Mouse (Mus musculus) limb, embryonic 14.5 days (tissue): ENCODE measurements around the gene Tmem189. TPM values are rescaled to one million over a fixed set of nuclear protein-coding genes. Genes with fewer than 3 reads are reported as not detected.

Experiments used
- ATAC-seq: fragments of 200-750 bp; cut with Nextera tagmentation; 2 replicates; pipeline ENCODE4 v1.8.0; 2017; ENCODE audit warnings: low read depth, moderate number of reproducible peaks, moderate TSS enrichment; ENCODE audit not compliant: low FRiP score
- DNase-seq: peaks from one replicate; pipeline ENCODE4 v3.0.0-alpha.2; 2015; ENCODE audit warnings: low spot score
- H3K27ac ChIP-seq: fragments of 300-500 bp; sonication (generic); replicated peaks from 2 replicates; pipeline ENCODE4 v1.5.1; 2014; ENCODE audit warnings: low read depth, mild to moderate bottlenecking, low read length, moderate library complexity, mixed read lengths
- H3K27me3 ChIP-seq: fragments of 300-500 bp; sonication (generic); 2 replicates; pipeline ENCODE4 v1.6.1; 2014; ENCODE audit warnings: low read length, mixed read lengths; ENCODE audit not compliant: control insufficient read depth, insufficient read depth
- H3K36me3 ChIP-seq: fragments of 300-500 bp; sonication (generic); 2 replicates; pipeline ENCODE4 v1.6.1; 2014; ENCODE audit warnings: mild to moderate bottlenecking, low read length, moderate library complexity, mixed read lengths; ENCODE audit not compliant: control insufficient read depth, insufficient read depth
- H3K4me1 ChIP-seq: fragments of 300-500 bp; sonication (generic); 2 replicates; pipeline ENCODE4 v1.6.1; 2014; ENCODE audit warnings: antibody characterized with exemption, low read length, mixed read lengths; ENCODE audit not compliant: control insufficient read depth, insufficient read depth
- H3K4me2 ChIP-seq: fragments of 300-500 bp; sonication (generic); replicated peaks from 2 replicates; pipeline ENCODE4 v1.6.1; 2014; ENCODE audit warnings: low read depth, mild to moderate bottlenecking, low read length, moderate library complexity; ENCODE audit not compliant: severe bottlenecking
- H3K4me3 ChIP-seq: fragments of 300-500 bp; sonication (generic); replicated peaks from 2 replicates; pipeline ENCODE4 v1.5.1; 2014; ENCODE audit warnings: low read length
- H3K9ac ChIP-seq: fragments of 300-500 bp; sonication (generic); 2 replicates; pipeline ENCODE4 v1.6.1; 2014; ENCODE audit warnings: mild to moderate bottlenecking, low read depth, low read length, moderate library complexity; ENCODE audit not compliant: severe bottlenecking
- H3K9me3 ChIP-seq: fragments of 300-500 bp; sonication (generic); 2 replicates; pipeline ENCODE4 v1.6.1; 2016; ENCODE audit warnings: low read length; ENCODE audit not compliant: control insufficient read depth
- POLR2A ChIP-seq: fragments of 200-500 bp; IDR thresholded peaks from 2 replicates; pipeline ENCODE4 v1.8.0; 2012; ENCODE audit warnings: inconsistent platforms, mild to moderate bottlenecking, moderate library complexity, borderline replicate concordance; ENCODE audit not compliant: insufficient read depth, insufficient read length; ENCODE audit errors: extremely low read depth
- WGBS: fragments of 180-500 bp; shearing (Covaris S2); extraction: QIAGEN DNeasy Blood & Tissue Kit; methylation state at CpG from one replicate; pipeline ENCODE4 v1.1.7; 2014; 5-methylcytosine and 5-hydroxymethylcytosine counted together
- polyA plus RNA-seq, 2 experiments: library from polyadenylated mRNA; depleted of rRNA in 1 of 2; stranded (reverse) in 1 of 2; unstranded in 1 of 2; fragments of >200 nt; fragmentation: Nextera tagmentation in 1 of 2; extraction: Ambion mirVana in 1 of 2; gene quantifications; 2 replicates each; pipeline versions ENCODE4 v1.2.1 to v1.2.3; 2012 to 2014

The Tmem189 gene
- polyA plus RNA-seq, 2 experiments, result 39.3 to 58.9 TPM

DNA sequence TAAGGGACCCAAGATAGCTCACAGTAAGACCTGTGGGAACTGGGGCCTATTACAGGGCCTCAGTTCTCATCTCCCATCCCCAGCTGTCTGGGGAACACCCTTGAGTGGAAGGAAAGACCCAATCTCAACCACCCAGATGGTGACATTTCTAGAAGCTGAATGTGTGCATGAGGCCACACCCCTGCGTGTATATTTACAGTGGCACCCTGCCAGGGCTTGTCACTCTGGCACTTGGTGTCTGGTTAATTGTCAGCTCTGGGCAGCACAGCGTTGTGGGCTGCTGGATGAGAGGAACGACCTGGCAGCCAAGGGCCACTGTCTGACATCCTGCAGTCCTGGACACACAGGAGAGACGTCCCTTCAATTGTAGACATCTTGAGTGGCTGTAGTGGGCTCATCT is 60.8 kb downstream of the Tmem189 start:
- Histone ChIP-seq H3K4me3 (no peak overlapping the region), H3K4me2 (no peak overlapping the region), H3K27ac (no peak overlapping the region), H3K27me3 (no peaks in the 10 kb centered on the region), H3K4me1 (peaks cover 19% of the 10 kb centered on the region), H3K9ac (no peak overlapping the region), H3K36me3 (peaks cover 8% of the 10 kb centered on the region), H3K9me3 (no peaks in the 10 kb centered on the region)
- DNase-seq, result no peak
- WGBS, result 64% methylated on average over 4 of the region's 4 CpGs
- ATAC-seq, result no peak
- TF ChIP-seq POLR2A, result no peak

DNA sequence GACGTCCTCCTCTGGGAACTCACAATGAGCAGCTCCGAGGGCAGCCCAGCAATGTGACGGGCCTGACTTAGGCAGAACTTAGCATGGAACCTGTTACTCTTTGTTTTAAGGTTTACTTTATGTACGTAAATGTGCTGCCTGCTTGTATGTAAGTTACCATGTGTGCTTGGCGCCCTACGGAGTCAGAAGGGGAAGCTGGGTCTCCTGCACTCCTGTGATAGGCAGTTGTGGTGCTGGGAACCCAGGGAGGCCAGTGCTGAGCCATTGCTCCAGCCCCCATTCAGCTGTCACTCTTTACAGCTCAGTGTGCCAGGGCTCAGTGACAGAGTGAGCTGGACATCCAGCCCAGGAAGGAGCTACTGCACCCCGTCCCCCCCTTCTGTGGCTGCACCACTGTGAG is 62.6 kb downstream of the Tmem189 start:
- 90% methylated on average over 7 of the region's 7 CpGs for WGBS

DNA sequence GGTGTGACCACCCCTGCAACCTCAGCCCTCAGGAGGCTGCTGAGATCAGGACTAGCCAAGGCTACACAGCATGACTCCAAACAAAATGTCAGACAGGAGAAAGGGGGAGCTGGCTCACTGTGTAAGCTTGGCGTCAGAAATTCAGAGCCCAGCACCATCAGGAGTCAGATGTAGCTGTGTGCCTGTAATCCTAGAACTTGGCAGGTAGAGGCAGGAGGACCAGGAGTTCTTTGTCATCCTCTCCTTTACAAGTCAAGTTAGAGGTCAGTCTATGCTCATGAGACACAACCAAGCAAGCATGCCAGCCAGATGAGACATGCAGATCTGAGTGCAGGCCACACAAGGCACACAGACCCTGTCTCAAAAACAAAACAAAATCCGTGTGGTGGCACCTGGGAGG is 64.0 kb downstream of the Tmem189 start:
- no peak for DNase-seq
- no peaks in the 10 kb centered on the region for H3K27me3 ChIP-seq
- H3K9me3 ChIP-seq, result no peaks in the 10 kb centered on the region
- H3K4me2 ChIP-seq, result no peak overlapping the region
- H3K27ac ChIP-seq, result no peak overlapping the region
- H3K4me3 ChIP-seq, result no peak overlapping the region
- TF ChIP-seq POLR2A, result no peak
- ATAC-seq, result no peak
- H3K36me3 ChIP-seq, result peaks cover 12% of the 10 kb centered on the region
- peaks cover 10% of the 10 kb centered on the region for H3K4me1 ChIP-seq
- WGBS, result 46% methylated on average over 2 of the region's 2 CpGs
- no peak overlapping the region for H3K9ac ChIP-seq

More for the DNA sequence above, 62.6 kb downstream of the Tmem189 start:
- H3K9ac ChIP-seq, result no peak overlapping the region
- no peaks in the 10 kb centered on the region for H3K9me3 ChIP-seq
- no peaks in the 10 kb centered on the region for H3K27me3 ChIP-seq
- peaks cover 14% of the 10 kb centered on the region for H3K4me1 ChIP-seq
- DNase-seq (no peak), ATAC-seq (no peak)
- TF ChIP-seq POLR2A, result no peak
- peaks cover 12% of the 10 kb centered on the region for H3K36me3 ChIP-seq
- H3K4me3 ChIP-seq, result no peak overlapping the region
- H3K27ac ChIP-seq, result no peak overlapping the region
- no peak overlapping the region for H3K4me2 ChIP-seq

DNA sequence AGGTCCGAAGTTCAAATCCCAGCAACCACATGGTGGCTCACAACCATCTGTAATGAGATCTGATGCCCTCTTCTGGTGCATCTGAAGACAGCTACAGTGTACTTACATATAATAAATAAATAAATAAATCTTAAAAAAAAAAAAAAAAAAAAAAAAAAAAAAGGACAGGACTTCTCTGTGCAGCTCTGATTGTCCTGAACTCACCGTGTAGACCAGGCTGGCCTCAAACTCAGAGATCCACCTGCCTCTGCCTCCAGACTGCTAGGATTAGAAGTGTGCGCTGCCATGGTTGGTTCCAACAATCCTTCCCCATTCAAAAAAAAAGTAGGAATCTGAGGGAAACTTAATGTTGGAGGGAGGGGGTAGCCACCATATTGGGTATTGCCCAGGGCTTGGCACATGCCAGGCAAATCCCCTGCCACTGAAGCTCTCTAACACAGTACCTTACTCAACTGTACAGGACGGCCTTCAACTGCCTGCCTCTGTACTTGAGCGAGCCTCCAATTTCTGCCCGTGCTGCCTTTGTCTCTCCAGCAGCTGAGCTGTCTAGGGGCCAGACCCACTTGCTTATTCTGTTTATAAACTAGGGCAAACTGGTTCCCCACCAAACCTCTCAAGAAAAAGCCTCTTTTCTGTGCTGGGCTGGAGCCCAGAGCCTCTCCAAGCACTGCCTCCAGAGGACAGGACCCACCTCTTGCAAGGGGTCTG is 65.1 kb downstream of the Tmem189 start:
- H3K27me3 ChIP-seq, result no peaks in the 10 kb centered on the region
- no peak overlapping the region for H3K4me3 ChIP-seq
- ATAC-seq (no peak), DNase-seq (no peak)
- peaks cover 12% of the 10 kb centered on the region for H3K36me3 ChIP-seq
- no peak for TF ChIP-seq POLR2A
- H3K4me1 ChIP-seq, result no peaks in the 10 kb centered on the region
- no peak overlapping the region for H3K27ac ChIP-seq
- H3K9me3 ChIP-seq, result no peaks in the 10 kb centered on the region
- H3K9ac ChIP-seq, result no peak overlapping the region
- H3K4me2 ChIP-seq, result no peak overlapping the region
- 99% methylated on average over 5 of the region's 6 CpGs for WGBS

DNA sequence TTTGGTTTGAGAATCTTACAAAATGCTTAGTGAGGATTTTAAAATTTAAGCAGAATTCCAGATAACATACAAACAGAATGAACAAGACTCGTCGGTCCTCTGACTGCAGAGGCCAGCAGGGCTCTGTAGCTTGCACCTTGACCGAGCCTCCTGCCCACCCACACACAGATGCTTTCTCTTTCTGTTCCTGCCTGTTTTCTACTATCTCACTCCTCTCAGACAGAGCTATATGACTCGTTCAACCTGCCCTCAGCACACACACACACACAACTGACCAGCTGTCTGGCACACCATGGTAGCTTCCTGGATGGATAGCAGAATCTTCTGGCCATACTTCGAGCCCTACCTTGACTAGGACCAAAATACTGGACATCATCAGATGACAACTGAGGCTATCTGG is 66.7 kb downstream of the Tmem189 start:
- H3K4me1 ChIP-seq, result no peaks in the 10 kb centered on the region
- no peaks in the 10 kb centered on the region for H3K27me3 ChIP-seq
- DNase-seq (no peak), ATAC-seq (no peak)
- no peak overlapping the region for H3K4me2 ChIP-seq
- no peak overlapping the region for H3K27ac ChIP-seq
- no peaks in the 10 kb centered on the region for H3K9me3 ChIP-seq
- H3K36me3 ChIP-seq, result peaks cover 22% of the 10 kb centered on the region
- 82% methylated on average over 5 of the region's 5 CpGs for WGBS
- TF ChIP-seq POLR2A, result no peak
- no peak overlapping the region for H3K4me3 ChIP-seq
- H3K9ac ChIP-seq, result no peak overlapping the region
